10 mouse cellular contexts compared by ENCODE assay signal in genomic region chr16:10660526-10660925, GRCm38 (mm10).
DNase-seq lines count a peak whose midpoint lies in the region; ATAC-seq and TF ChIP-seq lines count a peak whose summit lies in the region.
"Had no signal": no experiment of that assay in that cellular context is flagged by ENCODE, and none has a peak within 500 bp of the region (broad histone marks: within the 10 kb centered on the region; RNA-seq: fewer than 3 reads in every experiment).

No protein-coding gene starts in this region.

- no peaks in the 10 kb centered on the region for H3K9me3 ChIP-seq in liver, postnatal 0 days (ENCODE audit: low read length)
- H3K9me3 ChIP-seq in liver, embryonic 12.5 days (replicated peaks): no peaks in the 10 kb centered on the region
- H3K9me3 ChIP-seq: heart, embryonic 12.5 days; intestine, embryonic 15.5 days had no signal

- no peak for TF ChIP-seq CTCF in liver, postnatal 0 days (IDR thresholded peaks at IDR 0.05; ENCODE audit: low read depth)

- peaks cover 30% of the 10 kb centered on the region for H3K4me1 ChIP-seq in liver, postnatal 0 days (ENCODE audit: insufficient read depth)
- peaks cover 30% of the 10 kb centered on the region for H3K4me1 ChIP-seq in liver, embryonic 12.5 days

- no peak for TF ChIP-seq EP300 in liver, postnatal 0 days (IDR thresholded peaks at IDR 0.05; ENCODE audit: low read depth)

- no peak overlapping the region for H3K9ac ChIP-seq in liver, postnatal 0 days (replicated peaks)
- H3K9ac ChIP-seq in liver, embryonic 12.5 days: no peak overlapping the region
- H3K9ac ChIP-seq: heart, embryonic 12.5 days; intestine, embryonic 15.5 days had no signal

- H3K27ac ChIP-seq in liver, postnatal 0 days (ENCODE audit: low read depth): 0 out of 2 replicates have a peak overlapping the region, but pooled peaks have one; percentile 11
- H3K27ac ChIP-seq in liver, embryonic 12.5 days: no peak overlapping the region
- H3K27ac ChIP-seq: intestine, embryonic 15.5 days had no signal

- peak; percentile 25 to 37 for DNase-seq in frontal cortex, postnatal 36 days (ENCODE audit: low spot score in 2 of 2)
- DNase-seq in frontal cortex, postnatal 10 days (ENCODE audit: low spot score in 2 of 2): no peak
- no peak for DNase-seq in liver, postnatal 0 days
- DNase-seq in Muller cell, postnatal 12 days (ENCODE audit: inconsistent ontology term): peak; percentile 67
- DNase-seq in brain, adult 2 months (ENCODE audit: low read depth, low spot score): peak; percentile 81
- DNase-seq in embryo, embryonic 9.5 days (ENCODE audit: extremely low spot score): no peak

- ATAC-seq in liver, postnatal 0 days: no peak
- no peak for ATAC-seq in liver, embryonic 12.5 days
- ATAC-seq: intestine, embryonic 15.5 days had no signal

- H3K4me2 ChIP-seq in liver, postnatal 0 days (ENCODE audit: low read depth, low read length): no peak overlapping the region
- H3K4me2 ChIP-seq in liver, embryonic 12.5 days: no peak overlapping the region
- H3K4me2 ChIP-seq: heart, embryonic 12.5 days; intestine, embryonic 15.5 days; liver, embryonic 11.5 days had no signal

- H3K27me3 ChIP-seq in liver, postnatal 0 days (ENCODE audit: insufficient read depth, low read length): no peaks in the 10 kb centered on the region
- peaks cover 25% of the 10 kb centered on the region; the same call in 1 of the 2 replicates for H3K27me3 ChIP-seq in liver, embryonic 12.5 days (replicated peaks)
- H3K27me3 ChIP-seq: heart, embryonic 12.5 days; intestine, embryonic 15.5 days had no signal

- no peak overlapping the region for H3K4me3 ChIP-seq in liver, postnatal 0 days (ENCODE audit: low read depth, low read length)
- no peak overlapping the region for H3K4me3 ChIP-seq in liver, embryonic 12.5 days
- H3K4me3 ChIP-seq: heart, embryonic 12.5 days; intestine, embryonic 15.5 days had no signal

- no peaks in the 10 kb centered on the region for H3K36me3 ChIP-seq in liver, postnatal 0 days (replicated peaks; ENCODE audit: insufficient read depth, low read length)
- no peaks in the 10 kb centered on the region for H3K36me3 ChIP-seq in liver, embryonic 12.5 days
- H3K36me3 ChIP-seq: heart, embryonic 12.5 days; intestine, embryonic 15.5 days had no signal

Comparison
In these comparisons a context has a peak if more than half of its experiments do, and no peak if none do; other contexts are left out.
1. DNase-seq: peak in frontal cortex, postnatal 36 days (2 of 2), Muller cell, postnatal 12 days (single experiment) and brain, adult 2 months (single experiment); none in frontal cortex, postnatal 10 days (0 of 2), liver, postnatal 0 days (single experiment) and embryo, embryonic 9.5 days (single experiment).